Mouse (Mus musculus) midbrain, postnatal 0 days (tissue): Measurements from ENCODE around the gene Senp2. TPM values are rescaled to one million over a fixed set of nuclear protein-coding genes. Genes with fewer than 3 reads are reported as not detected.

Experiments used
- ATAC-seq: fragments of 200-750 bp; cut with Nextera tagmentation; 2 replicates; pipeline ENCODE4 v1.8.0; 2017; ENCODE audit warnings: moderate number of reproducible peaks, mild to moderate bottlenecking, moderate TSS enrichment, moderate library complexity; ENCODE audit not compliant: low FRiP score
- DNase-seq: peaks from one replicate; pipeline ENCODE4 v3.0.0-alpha.2; 2015; ENCODE audit warnings: low spot score
- H3K27ac ChIP-seq: fragments of 300-500 bp; sonication (generic); 2 replicates; pipeline ENCODE4 v1.5.1; 2014; ENCODE audit warnings: low read depth, mild to moderate bottlenecking, low read length, mixed read lengths
- H3K27me3 ChIP-seq: fragments of 300-500 bp; sonication (generic); 2 replicates; pipeline ENCODE4 v1.6.1; 2014; ENCODE audit warnings: low read length, control low read depth, mixed read lengths; ENCODE audit not compliant: insufficient read depth
- H3K36me3 ChIP-seq: fragments of 300-500 bp; sonication (generic); 2 replicates; pipeline ENCODE4 v1.6.1; 2014; ENCODE audit warnings: low read length, control low read depth, mixed read lengths; ENCODE audit not compliant: insufficient read depth
- H3K4me1 ChIP-seq: fragments of 300-500 bp; sonication (generic); 2 replicates; pipeline ENCODE4 v1.6.1; 2014; ENCODE audit warnings: mild to moderate bottlenecking, control low read depth, antibody characterized with exemption, low read length, mixed read lengths; ENCODE audit not compliant: insufficient read depth
- H3K4me2 ChIP-seq: fragments of 300-500 bp; sonication (generic); 2 replicates; pipeline ENCODE4 v1.6.1; 2014; ENCODE audit warnings: low read depth, mild to moderate bottlenecking, low read length, mixed read lengths; ENCODE audit not compliant: poor library complexity, severe bottlenecking
- H3K4me3 ChIP-seq: fragments of 300-500 bp; sonication (generic); 2 replicates; pipeline ENCODE4 v1.5.1; 2014; ENCODE audit warnings: low read depth, mild to moderate bottlenecking, low read length, moderate library complexity
- H3K9ac ChIP-seq: fragments of 300-500 bp; sonication (generic); replicated peaks from 2 replicates; pipeline ENCODE4 v1.6.1; 2014; ENCODE audit warnings: mild to moderate bottlenecking, low read length, moderate library complexity, mixed read lengths; ENCODE audit not compliant: poor library complexity, severe bottlenecking
- H3K9me3 ChIP-seq: fragments of 300-500 bp; sonication (generic); 2 replicates; pipeline ENCODE4 v1.6.1; 2016; ENCODE audit warnings: low read length, control low read depth
- CTCF ChIP-seq: IDR thresholded peaks from 2 replicates; pipeline ENCODE4 v1.5.1; 2016; ENCODE audit warnings: antibody characterized with exemption, mild to moderate bottlenecking
- WGBS: fragments of 180-500 bp; shearing (Covaris S2); extraction: QIAGEN DNeasy Blood & Tissue Kit; methylation state at CpG from one replicate; pipeline ENCODE4 v1.1.7; 2014; 5-methylcytosine and 5-hydroxymethylcytosine counted together
- polyA plus RNA-seq: library from polyadenylated mRNA; unstranded; fragments of >200 nt; fragmentation: Nextera tagmentation; extraction: Ambion mirVana; gene quantifications from 2 replicates; pipeline ENCODE4 v1.2.1, GENCODE M21; 2015
- total RNA-seq: library from RNA; depleted of rRNA; stranded (reverse); fragments of >200 nt; gene quantifications from 2 replicates; pipeline ENCODE4 v1.2.3, GENCODE M21; 2014

Senp2 gene
- total and polyA plus RNA-seq, 2 experiments from 2014 or later, result 35.2 to 48.4 TPM

- Histone ChIP-seq H3K36me3 (0 out of 2 replicates have a peak, but pooled peaks cover 2% of the 10 kb centered on the region), H3K27me3 (no peaks in the 10 kb centered on the region), H3K4me1 (no peaks in the 10 kb centered on the region), H3K9me3 (no peaks in the 10 kb centered on the region), H3K4me3 (no peak overlapping the region), H3K27ac (no peak overlapping the region), H3K9ac (no peak overlapping the region), H3K4me2 (no peak overlapping the region)
- WGBS, result 81% methylated on average over 6 of the region's 6 CpGs
- no peak for ATAC-seq
- DNase-seq, result no peak
- TF ChIP-seq CTCF, result no peak
These were observed 48.2 kb downstream of the Senp2 start for GRCm38 (mm10) chr16:22057498-22057897.

- Histone ChIP-seq H3K9me3 (no peaks in the 10 kb centered on the region), H3K4me2 (no peak overlapping the region), H3K4me3 (no peak overlapping the region), H3K9ac (no peak overlapping the region), H3K36me3 (0 out of 2 replicates have a peak, but pooled peaks cover 2% of the 10 kb centered on the region), H3K27me3 (no peaks in the 10 kb centered on the region), H3K4me1 (no peaks in the 10 kb centered on the region), H3K27ac (no peak overlapping the region)
- no peak for ATAC-seq
- TF ChIP-seq CTCF, result no peak
- 95% methylated on average over 7 of the region's 7 CpGs for WGBS
- no peak for DNase-seq
These were observed 49.6 kb downstream of the Senp2 start for GRCm38 (mm10) chr16:22058871-22059270.

- Histone ChIP-seq H3K4me1 (no peaks in the 10 kb centered on the region), H3K4me3 (no peak overlapping the region), H3K27me3 (no peaks in the 10 kb centered on the region), H3K27ac (no peak overlapping the region), H3K4me2 (no peak overlapping the region), H3K36me3 (0 out of 2 replicates have a peak, but pooled peaks cover 2% of the 10 kb centered on the region), H3K9me3 (no peaks in the 10 kb centered on the region), H3K9ac (no peak overlapping the region)
- no peak for TF ChIP-seq CTCF
- WGBS, result 91% methylated on average over 10 of the region's 10 CpGs
- DNase-seq, result no peak
- ATAC-seq, result no peak
These were observed 51.1 kb downstream of the Senp2 start for GRCm38 (mm10) chr16:22060416-22060815.

- no peak for DNase-seq
- 0 out of 2 replicates have a peak, but pooled peaks cover 2% of the 10 kb centered on the region for H3K36me3 ChIP-seq
- no peaks in the 10 kb centered on the region for H3K27me3 ChIP-seq
- ATAC-seq, result no peak
- H3K4me2 ChIP-seq, result no peak overlapping the region
- no peak for TF ChIP-seq CTCF
- no peaks in the 10 kb centered on the region for H3K9me3 ChIP-seq
- H3K4me1 ChIP-seq, result no peaks in the 10 kb centered on the region
- no peak overlapping the region for H3K4me3 ChIP-seq
- WGBS, result 83% methylated on average over 14 of the region's 14 CpGs
- no peak overlapping the region for H3K9ac ChIP-seq
- no peak overlapping the region for H3K27ac ChIP-seq
These were observed 52.4 kb downstream of the Senp2 start for GRCm38 (mm10) chr16:22061555-22062160.

- Histone ChIP-seq H3K9ac (no peak overlapping the region), H3K4me2 (no peak overlapping the region), H3K4me3 (no peak overlapping the region), H3K27ac (no peak overlapping the region), H3K36me3 (0 out of 2 replicates have a peak, but pooled peaks cover 2% of the 10 kb centered on the region), H3K27me3 (no peaks in the 10 kb centered on the region), H3K4me1 (no peaks in the 10 kb centered on the region), H3K9me3 (no peaks in the 10 kb centered on the region)
- no peak for ATAC-seq
- TF ChIP-seq CTCF, result no peak
- DNase-seq, result no peak
- WGBS, result 75% methylated on average over 4 of the region's 4 CpGs
These were observed 53.0 kb downstream of the Senp2 start for GRCm38 (mm10) chr16:22062284-22062683.

- Histone ChIP-seq H3K27me3 (no peaks in the 10 kb centered on the region), H3K27ac (no peak overlapping the region), H3K4me1 (no peaks in the 10 kb centered on the region), H3K9ac (no peak overlapping the region), H3K36me3 (peaks cover 5% of the 10 kb centered on the region; the same call in 1 of the 2 replicates), H3K4me3 (no peak overlapping the region), H3K4me2 (no peak overlapping the region), H3K9me3 (no peaks in the 10 kb centered on the region)
- no peak for ATAC-seq
- no peak for DNase-seq
- no peak for TF ChIP-seq CTCF
These were observed 56.3 kb downstream of the Senp2 start for GRCm38 (mm10) chr16:22065536-22065935.
